Mouse (Mus musculus): Measurements from ENCODE around the gene Pik3ip1. TPM values are rescaled to one million over a fixed set of nuclear protein-coding genes. Genes with fewer than 3 reads are reported as not detected.
A peak's percentile ranks its signal among the peaks of the same experiment; 100 is the strongest.

Gene Pik3ip1
- total RNA-seq, 2 experiments from 2014 or later, result 9.1 to 12.0 TPM

- DNase-seq (ENCODE audit: low spot score in 2 of 2), result no peak
Measured at GRCm38 (mm10) chr11:3301075-3301474, 29.1 kb upstream of the Pik3ip1 start.

GRCm38 (mm10) chr11:3302385-3302784 is 27.8 kb upstream of the Pik3ip1 start:
- no peak for DNase-seq (ENCODE audit: low spot score in 2 of 2)

DNA sequence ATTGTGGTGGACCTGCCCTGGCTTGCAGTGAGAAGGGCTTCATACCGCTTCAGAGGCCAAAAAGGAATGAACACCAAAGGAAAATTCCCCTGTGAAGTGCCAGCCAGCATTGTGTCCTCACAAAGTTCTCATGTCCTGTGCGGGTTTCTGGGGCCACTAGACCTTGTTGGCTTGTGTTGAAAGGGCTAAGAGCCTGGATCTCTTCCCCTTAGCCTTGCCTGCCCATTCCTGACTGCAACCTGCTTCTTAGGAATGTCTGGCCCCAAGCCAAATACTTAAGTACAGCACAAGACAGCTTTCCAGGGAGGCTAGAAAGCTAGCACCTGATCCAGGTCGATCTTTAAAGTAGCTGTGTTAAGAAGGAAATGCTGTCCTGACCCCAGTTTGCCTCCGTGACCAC is 27.4 kb upstream of the Pik3ip1 start:
- no peak for DNase-seq (ENCODE audit: low spot score in 2 of 2)

GRCm38 (mm10) chr11:3305821-3306220 is 24.4 kb upstream of the Pik3ip1 start:
- no peak for DNase-seq (ENCODE audit: low spot score in 2 of 2)

DNA sequence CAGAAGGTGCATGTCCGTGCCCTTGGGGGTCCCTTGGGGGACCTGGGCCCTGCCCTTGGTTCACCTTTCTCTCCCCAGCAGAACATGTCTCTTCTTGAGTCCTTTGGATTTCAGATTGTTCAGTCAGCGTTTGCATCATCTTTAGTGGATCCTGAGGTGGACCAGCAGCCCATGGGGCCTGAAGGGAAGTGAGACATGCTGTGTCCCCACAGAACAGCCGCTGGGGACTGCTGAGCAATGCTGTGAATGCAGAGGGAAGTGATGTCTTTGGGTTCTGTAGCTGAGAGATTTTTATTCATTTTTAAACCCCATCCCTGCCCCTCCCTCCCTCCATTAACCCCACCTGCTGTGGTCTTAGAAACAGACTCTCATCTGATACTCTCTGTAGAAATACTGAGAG is 22.3 kb upstream of the Pik3ip1 start:
- DNase-seq (ENCODE audit: low spot score in 2 of 2), result no peak

- no peak for DNase-seq (ENCODE audit: low spot score in 2 of 2)
Measured at GRCm38 (mm10) chr11:3309884-3310283, 20.3 kb upstream of the Pik3ip1 start.

DNA sequence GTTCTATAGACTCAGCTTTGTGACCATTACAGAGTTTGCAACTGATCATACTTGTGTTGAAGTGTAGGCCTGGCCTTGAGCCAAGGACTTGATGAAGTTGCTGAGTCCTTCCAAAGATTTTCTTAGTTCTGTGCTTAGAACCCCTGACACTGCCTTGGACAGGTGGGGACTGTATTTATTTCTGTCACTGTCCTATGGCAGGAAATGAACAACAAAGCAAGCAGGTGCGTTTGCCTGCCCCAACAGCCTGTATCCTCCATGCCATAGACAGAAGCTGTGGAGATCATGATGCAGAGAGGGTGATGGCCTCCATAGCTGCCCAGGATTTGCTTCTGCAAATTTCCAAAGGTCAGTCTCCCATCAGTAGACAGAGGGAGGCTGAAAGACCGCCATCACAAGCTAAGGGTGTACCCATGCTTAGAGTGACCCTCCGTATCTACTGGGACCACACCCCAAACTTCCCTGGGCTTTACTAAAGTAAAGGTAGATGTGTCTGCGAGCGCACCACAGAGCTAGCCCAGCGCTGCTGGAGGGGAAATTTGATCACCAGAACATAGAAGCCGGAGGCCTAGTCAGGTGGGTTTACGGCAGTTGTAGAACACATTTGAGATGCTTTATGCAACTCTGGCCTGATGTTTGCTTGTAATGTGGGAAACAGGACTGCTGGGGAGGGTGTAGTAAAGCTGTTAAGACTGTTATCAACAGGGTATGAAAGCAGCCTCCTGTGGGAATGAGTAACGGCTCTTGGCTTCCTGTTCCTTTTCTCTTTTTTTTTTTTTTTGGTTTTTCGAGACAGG is 19.2 kb upstream of the Pik3ip1 start:
- DNase-seq (ENCODE audit: low spot score in 2 of 2), result no peak

DNA sequence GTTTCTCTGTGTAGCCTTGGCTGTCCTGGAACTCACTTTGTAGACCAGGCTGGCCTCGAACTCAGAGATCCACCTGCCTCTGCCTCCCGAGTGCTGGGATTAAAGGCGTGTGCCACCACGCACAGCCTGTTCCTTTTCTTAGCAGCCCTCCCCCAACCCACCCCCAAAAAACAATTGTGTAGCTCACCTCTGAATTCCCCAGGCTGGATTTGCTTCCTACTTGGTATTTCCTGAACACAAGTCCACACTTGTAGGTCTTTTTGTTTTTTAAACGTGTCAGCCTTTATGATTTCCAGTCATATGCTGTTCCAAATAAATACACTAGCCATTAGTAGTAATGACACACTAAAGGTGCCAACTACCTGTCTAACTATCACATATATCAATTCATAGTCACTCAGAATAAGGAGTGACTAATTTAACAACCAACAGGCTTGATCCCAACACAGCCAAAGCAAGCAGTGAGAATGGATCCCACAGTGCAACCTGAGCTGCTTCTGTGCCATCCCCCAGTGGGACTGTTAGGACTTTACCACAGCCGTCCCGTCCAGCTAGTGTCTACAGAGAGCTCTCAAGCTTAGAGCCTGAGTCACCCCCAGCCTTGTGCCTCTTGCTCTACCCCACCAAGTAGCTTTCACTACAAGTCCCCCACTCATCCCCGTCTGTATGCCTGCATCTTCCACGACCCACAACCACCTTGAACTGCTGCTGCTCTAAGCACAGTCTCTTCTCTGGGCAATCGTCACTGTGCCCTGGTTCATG is 18.4 kb upstream of the Pik3ip1 start:
- DNase-seq (ENCODE audit: low spot score in 2 of 2), result no peak

GRCm38 (mm10) chr11:3313294-3313693 is 16.9 kb upstream of the Pik3ip1 start:
- no peak for DNase-seq (ENCODE audit: low spot score in 2 of 2)

GRCm38 (mm10) chr11:3314148-3314547 is 16.1 kb upstream of the Pik3ip1 start:
- peak; percentile 57 to 65 for DNase-seq (ENCODE audit: low spot score in 2 of 2)

DNA sequence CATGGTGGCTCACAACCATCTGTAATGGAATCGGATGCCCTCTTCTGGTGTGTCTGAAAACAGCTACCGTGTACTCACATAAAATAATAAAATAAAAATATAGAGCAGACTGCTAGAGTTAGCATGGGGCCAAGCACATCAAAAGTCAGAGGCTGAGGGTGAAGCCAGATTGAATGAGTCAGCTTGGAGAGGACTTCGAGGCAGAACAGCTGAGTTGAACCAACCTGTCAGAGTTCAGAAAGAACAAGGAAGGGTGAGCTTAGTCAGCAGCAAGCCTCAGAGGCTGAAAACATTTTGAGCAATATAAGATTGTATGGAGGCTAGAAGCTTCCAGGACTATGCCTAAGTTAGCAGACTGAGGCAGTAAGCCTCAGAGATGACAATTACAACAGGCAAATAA is 11.9 kb upstream of the Pik3ip1 start:
- no peak for DNase-seq (ENCODE audit: low spot score in 2 of 2)

DNA sequence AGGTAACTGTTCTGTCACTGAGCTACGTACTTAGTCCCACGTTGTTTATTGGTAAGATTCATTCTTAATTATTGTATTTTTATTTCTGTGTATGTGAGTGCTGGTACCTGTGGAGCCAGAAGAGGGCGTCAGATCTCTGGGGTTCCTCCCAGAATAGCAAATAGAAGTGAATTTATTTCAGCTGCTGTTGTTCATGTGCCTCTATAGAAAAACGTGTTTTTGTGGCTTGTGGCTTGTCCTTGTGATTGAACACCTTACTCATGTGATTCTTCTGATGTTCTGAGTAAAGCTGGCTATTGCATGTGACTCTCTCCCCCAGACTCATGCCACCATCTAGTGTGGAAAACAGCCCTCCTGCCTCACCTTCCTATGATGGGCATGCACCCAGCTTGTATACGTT is 1.9 kb upstream of the Pik3ip1 start:
- no peak for DNase-seq (ENCODE audit: low spot score in 2 of 2)

DNA sequence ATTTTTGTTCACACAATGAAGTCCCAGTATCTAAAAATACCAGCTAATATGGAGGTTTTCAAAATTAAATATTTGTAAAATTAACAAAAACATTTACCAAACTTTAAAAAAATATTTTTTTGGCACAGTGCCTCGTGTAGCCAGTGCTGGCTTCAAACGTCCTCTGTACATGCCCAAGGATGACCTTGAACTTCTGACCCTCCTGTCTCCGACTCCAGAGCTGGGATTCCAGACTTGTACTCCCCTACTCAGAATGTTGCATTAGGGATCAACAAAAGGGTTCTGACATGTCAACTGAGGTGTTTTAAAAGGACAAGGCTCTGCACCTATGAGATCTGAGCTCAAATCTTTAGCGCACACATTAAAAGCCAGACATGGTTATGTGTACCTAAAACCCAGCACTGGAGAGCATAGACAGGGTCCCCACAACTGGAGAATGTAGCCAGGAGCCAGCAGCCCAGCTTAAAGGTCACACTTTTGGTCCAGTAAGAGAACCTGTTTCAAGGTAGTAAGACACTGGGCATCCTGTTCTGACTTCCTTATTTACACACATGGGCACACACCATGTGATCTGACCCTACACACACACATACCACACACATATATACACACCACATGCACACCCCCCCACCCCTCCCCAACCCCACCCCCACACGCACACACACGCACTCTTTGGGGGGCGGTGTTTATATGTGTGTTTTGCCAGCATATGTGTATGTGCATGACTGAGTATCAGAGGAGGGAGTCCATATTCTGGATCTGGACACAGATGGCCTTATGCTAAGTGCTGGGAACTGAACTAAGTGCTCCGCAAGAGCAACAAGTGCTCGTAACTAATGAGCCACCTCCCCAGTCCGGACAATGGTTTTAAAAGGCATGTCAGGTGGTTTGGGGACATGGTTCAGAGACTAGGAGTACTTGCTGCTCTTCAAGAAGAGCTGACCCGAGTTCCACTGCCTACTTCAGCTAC is 1.1 kb upstream of the Pik3ip1 start:
- DNase-seq (ENCODE audit: low spot score in 2 of 2), result no peak

DNA sequence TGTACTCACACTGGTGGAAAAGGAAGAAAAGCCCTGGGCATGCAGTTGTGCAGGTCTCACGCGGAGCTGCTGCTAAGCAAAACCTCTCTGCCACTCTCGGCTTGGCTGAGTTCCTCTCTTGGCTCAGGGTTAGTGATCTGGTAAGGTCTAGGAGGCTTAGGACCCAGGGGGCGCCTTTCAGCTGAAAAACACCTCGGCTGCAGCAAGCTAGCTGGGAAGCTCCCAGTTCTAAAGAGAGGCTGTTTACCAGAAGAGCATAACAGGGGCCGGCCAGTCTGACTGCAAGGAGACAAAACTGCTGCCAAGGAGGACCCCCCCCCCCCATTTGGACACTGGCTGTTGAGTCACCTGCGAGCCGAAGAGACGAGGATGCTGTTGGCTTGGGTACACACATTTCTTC is 365 bp downstream of the Pik3ip1 start:
- DNase-seq (ENCODE audit: low spot score in 2 of 2), result peak; percentile 67 to 74

- no peak for DNase-seq (ENCODE audit: low spot score in 2 of 2)
Measured at GRCm38 (mm10) chr11:3330991-3331750, 970 bp downstream of the Pik3ip1 start.

GRCm38 (mm10) chr11:3331756-3332642 is 1.8 kb downstream of the Pik3ip1 start:
- DNase-seq (ENCODE audit: low spot score in 2 of 2), result peak; percentile 83 to 86

- no peak for DNase-seq (ENCODE audit: low spot score in 2 of 2)
Measured at GRCm38 (mm10) chr11:3333111-3333695, 3.0 kb downstream of the Pik3ip1 start.

DNA sequence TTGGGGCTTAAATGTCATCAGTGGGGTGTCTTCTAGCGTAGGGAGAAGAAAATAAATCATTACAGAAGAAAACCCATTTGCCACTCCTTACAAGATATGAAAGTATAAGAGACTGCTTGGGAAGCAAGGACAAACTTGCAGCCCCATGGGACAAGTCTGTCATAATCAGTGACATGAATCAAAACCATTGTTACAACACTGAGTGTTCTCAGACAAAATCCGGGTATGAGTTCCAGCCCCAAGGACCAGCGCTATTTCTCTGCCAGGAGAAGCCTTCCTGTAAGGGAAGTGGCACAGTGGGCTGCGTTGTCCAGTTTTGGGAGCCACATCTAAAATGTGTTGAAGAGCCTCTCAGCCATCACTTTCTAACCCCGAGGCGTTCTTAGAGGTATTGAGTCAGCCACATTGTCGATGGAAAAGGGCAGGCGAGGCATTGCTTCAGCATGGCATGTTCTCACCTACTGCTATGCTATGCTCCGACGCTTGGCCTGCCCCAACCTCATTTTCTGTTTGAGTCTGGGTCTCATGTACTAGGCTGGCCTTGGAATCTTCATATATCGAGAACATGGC is 4.0 kb downstream of the Pik3ip1 start:
- DNase-seq (ENCODE audit: low spot score in 2 of 2), result no peak
